Mouse (Mus musculus) Patski (cell line): Measurements from ENCODE around the gene Mus81. TPM values are rescaled to one million over a fixed set of nuclear protein-coding genes. Genes with fewer than 3 reads are reported as not detected.

Experiments used
- ATAC-seq: fragments of 100-300 bp; one replicate; pipeline ENCODE4 v1.8.0; 2021
- CTCF ChIA-PET: fragments of 350-600 bp; sonication (Branson Sonifier 250); formaldehyde crosslinking; loops from one replicate; lab custom pipeline; 2022; ENCODE audit warnings: inconsistent platforms; lab: Charles Lee
- POLR2A ChIA-PET: fragments of 350-600 bp; sonication (Branson Sonifier 250); formaldehyde crosslinking; loops from one replicate; lab custom pipeline; 2022; ENCODE audit warnings: antibody characterized with exemption, inconsistent platforms; lab: Charles Lee
- DNase-seq: peaks from one replicate; pipeline ENCODE4 v3.0.0-alpha.2; 2011; ENCODE audit warnings: low read depth, low spot score
- H3K27me3 ChIP-seq: fragments of 371-371 bp; one replicate; pipeline ENCODE4 v1.5.1; 2021
- CTCF ChIP-seq: fragments of 100-300 bp; IDR thresholded peaks from one replicate; pipeline ENCODE4 v1.5.1; 2021
- in situ Hi-C: fragments of 300-500 bp; cut with MboI; formaldehyde crosslinking; loops from 3 replicates; pipeline ENCODE4 v1.11.1; 2018; ENCODE audit warnings: low pct_unique_long_range_greater_than_20kb, mixed read lengths
- polyA plus RNA-seq: library from polyadenylated mRNA; unstranded; gene quantifications from one replicate; pipeline ENCODE4 v1.2.3, GENCODE M21; 2021

Gene Mus81
- polyA plus RNA-seq, 1 experiment from 2014 or later: 37.0 TPM

DNA sequence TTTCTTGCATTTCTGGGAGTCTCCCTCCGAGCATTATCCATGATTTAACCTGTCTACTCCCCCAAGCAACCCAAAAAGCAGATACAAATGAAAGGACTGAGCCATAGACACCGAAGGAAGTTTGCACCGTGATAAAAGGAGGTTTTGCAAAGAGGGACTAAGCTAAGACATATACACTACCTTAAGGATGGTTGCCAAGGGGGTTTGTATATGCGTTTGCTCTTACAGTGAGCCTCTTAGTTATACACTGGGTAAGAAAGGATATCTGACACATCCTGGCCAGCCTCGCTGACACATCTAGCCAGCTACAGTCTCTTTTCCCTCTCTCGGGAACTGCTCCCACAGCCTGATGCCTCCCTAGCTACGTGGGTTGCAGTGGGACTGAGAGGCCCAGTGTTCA lies 54.3 kb downstream of the Mus81 start:
- no peak for TF ChIP-seq CTCF
- ATAC-seq: no peak
- H3K27me3 ChIP-seq: no peaks in the 10 kb centered on the region
- POLR2A ChIA-PET: interaction anchor here (0.9 to 3.6 kb wide), 8 partner anchors 12 to 67 kb away, joined by 3 to 24 read pairs (median 8); partner anchors contain the start of genes Banf1, Ccdc85b, Efemp2 and Eif1ad
- in situ Hi-C loops: no loop called here
- CTCF ChIA-PET: interaction anchor here (1.1 to 7.9 kb wide), 7 partner anchors 7 to 55 kb away, joined by 3 to 65 read pairs (median 27); partner anchors contain the start of genes Ccdc85b, Cfl1, Fibp and Fosl1
- no peak for DNase-seq

GRCm38 (mm10) chr19:5432992-5433852 lies 55.0 kb downstream of the Mus81 start:
- CTCF ChIA-PET: interaction anchor here (1.1 to 7.9 kb wide), 11 partner anchors 8 to 136 kb away, joined by 3 to 65 read pairs (median 9); partner anchors contain the start of genes Ccdc85b, Cfl1, Fibp and Fosl1

More at GRCm38 (mm10) chr19:5432992-5433852, 55.0 kb downstream of the Mus81 start:
- in situ Hi-C loops: no loop called here
- POLR2A ChIA-PET: interaction anchor here (0.7 to 3.6 kb wide), 10 partner anchors 13 to 66 kb away, joined by 3 to 24 read pairs (median 8); partner anchors contain the start of genes Banf1, Ccdc85b, Efemp2 and Eif1ad
- no peak for ATAC-seq
- DNase-seq: no peak
- no peak for TF ChIP-seq CTCF
- no peaks in the 10 kb centered on the region for H3K27me3 ChIP-seq

Other genes with a start within 250 kb of the Mus81 start
- 23.8 TPM for gene Pacs1, start 215.3 kb downstream of the Mus81 start, polyA plus RNA-seq
- 255 TPM for gene Sf3b2, start 192.9 kb downstream of the Mus81 start, polyA plus RNA-seq
- not detected for gene Gal3st3, start 190.1 kb downstream of the Mus81 start, polyA plus RNA-seq
- not detected for gene Catsper1, start 152.7 kb downstream of the Mus81 start, polyA plus RNA-seq
- 1.1 TPM for gene Cst6, start 138.8 kb downstream of the Mus81 start, polyA plus RNA-seq
- gene Eif1ad, start 121.7 kb downstream of the Mus81 start, polyA plus RNA-seq: 36.7 TPM
- 211 TPM for gene Banf1, start 121.2 kb downstream of the Mus81 start, polyA plus RNA-seq
- gene Sart1, start 99.7 kb downstream of the Mus81 start, polyA plus RNA-seq: 75.3 TPM
- 0.13 TPM for gene Tsga10ip, start 85.9 kb downstream of the Mus81 start, polyA plus RNA-seq
- gene Drap1, start 63.4 kb downstream of the Mus81 start, polyA plus RNA-seq: 251 TPM
- gene AI837181, start 63.3 kb downstream of the Mus81 start, polyA plus RNA-seq: 58.5 TPM
- gene Fosl1, start 40.9 kb downstream of the Mus81 start, polyA plus RNA-seq: 2.1 TPM
- gene Ccdc85b, start 30.5 kb downstream of the Mus81 start, polyA plus RNA-seq: 16.8 TPM
- 92.2 TPM for gene Fibp, start 27.8 kb downstream of the Mus81 start, polyA plus RNA-seq
- 0.42 TPM for gene Ctsw, start 19.9 kb downstream of the Mus81 start, polyA plus RNA-seq
- 451 TPM for gene Efemp2, start 14.4 kb downstream of the Mus81 start, polyA plus RNA-seq
- gene Cfl1, start 2.1 kb upstream of the Mus81 start, polyA plus RNA-seq: 1,610 TPM
- 1.6 TPM for gene 1700020D05Rik, start 15.4 kb upstream of the Mus81 start, polyA plus RNA-seq
- 30.0 TPM for gene Snx32, start 22.1 kb upstream of the Mus81 start, polyA plus RNA-seq
- 0.08 TPM for gene Ovol1, start 72.2 kb upstream of the Mus81 start, polyA plus RNA-seq
- gene Ap5b1, start 79.6 kb upstream of the Mus81 start, polyA plus RNA-seq: 8.3 TPM
- 79.1 TPM for gene Rnaseh2c, start 113.5 kb upstream of the Mus81 start, polyA plus RNA-seq
- 56.5 TPM for gene Kat5, start 121.8 kb upstream of the Mus81 start, polyA plus RNA-seq
- gene Rela, start 149.1 kb upstream of the Mus81 start, polyA plus RNA-seq: 94.7 TPM
- 18.1 TPM for gene Sipa1, start 175.3 kb upstream of the Mus81 start, polyA plus RNA-seq
- 45.5 TPM for gene Map3k11, start 200.3 kb upstream of the Mus81 start, polyA plus RNA-seq
- 78.8 TPM for gene Pcnx3, start 200.5 kb upstream of the Mus81 start, polyA plus RNA-seq
- gene Kcnk7, start 216.0 kb upstream of the Mus81 start, polyA plus RNA-seq: 0.06 TPM
- 39.7 TPM for gene Ehbp1l1, start 237.9 kb upstream of the Mus81 start, polyA plus RNA-seq
- gene Fam89b, start 241.3 kb upstream of the Mus81 start, polyA plus RNA-seq: 73.0 TPM